Mouse (Mus musculus): Measurements from ENCODE around the gene Eif4g1.

DNA sequence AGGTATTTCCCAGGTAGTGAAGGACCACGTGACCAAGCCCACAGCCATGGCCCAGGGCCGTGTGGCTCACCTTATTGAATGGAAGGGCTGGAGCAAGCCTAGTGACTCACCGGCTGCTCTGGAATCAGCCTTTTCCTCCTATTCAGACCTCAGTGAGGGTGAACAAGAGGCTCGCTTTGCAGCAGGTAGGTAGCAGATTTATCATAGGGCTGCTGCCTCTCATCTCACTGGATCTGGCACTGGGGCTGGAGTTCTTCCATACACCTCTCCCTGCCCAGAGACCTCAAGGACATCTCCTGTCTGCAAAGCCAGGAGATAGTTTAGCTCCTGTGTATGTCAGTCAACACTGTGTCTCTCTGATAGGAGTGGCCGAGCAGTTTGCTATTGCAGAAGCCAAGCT, 31.2 kb downstream of the Eif4g1 start:
- no peak for TF ChIP-seq GATA1 (IDR thresholded peaks at IDR 0.05; ENCODE audit: borderline replicate concordance, low read length)
- TF ChIP-seq CTCF (IDR thresholded peaks at IDR 0.05; ENCODE audit: low read depth, low read length) = no peak
- no peak for TF ChIP-seq GATA2 (IDR thresholded peaks at IDR 0.05; ENCODE audit: borderline replicate concordance, low read depth, low read length)
- no peak for TF ChIP-seq TAL1 (conservative IDR thresholded peaks at IDR 0.05; ENCODE audit: low read depth, low read length)
- no peak for TF ChIP-seq POLR2AphosphoS5 (IDR thresholded peaks at IDR 0.05; ENCODE audit: insufficient replicate concordance, low read depth, low read length)
